Mouse (Mus musculus) embryonic facial prominence, embryonic 10.5 days (tissue): ENCODE measurements around the gene Plppr3. TPM values are rescaled to one million over a fixed set of nuclear protein-coding genes. Genes with fewer than 3 reads are reported as not detected.
"Not testable (repeated sequence)": the region's sequence is repeated elsewhere in the genome, so short reads cannot be mapped to it uniquely, and the experiment has no call there.

Experiments
- DNase-seq: peaks from one replicate; pipeline ENCODE4 v3.0.0-alpha.2; 2017; ENCODE audit warnings: low spot score
- H3K27ac ChIP-seq: fragments of 300-500 bp; sonication (generic); replicated peaks from 2 replicates; pipeline ENCODE4 v1.5.1; 2016; ENCODE audit warnings: mild to moderate bottlenecking
- H3K27me3 ChIP-seq: fragments of 300-500 bp; sonication (generic); replicated peaks from 2 replicates; pipeline ENCODE4 v1.6.1; 2016; ENCODE audit warnings: low read depth, mild to moderate bottlenecking; ENCODE audit not compliant: poor library complexity, severe bottlenecking
- H3K36me3 ChIP-seq: fragments of 300-500 bp; sonication (generic); replicated peaks from 2 replicates; pipeline ENCODE4 v1.6.1; 2016; ENCODE audit warnings: mild to moderate bottlenecking, moderate library complexity
- H3K4me1 ChIP-seq: fragments of 300-500 bp; sonication (generic); 2 replicates; pipeline ENCODE4 v1.6.1; 2016
- H3K4me3 ChIP-seq: fragments of 300-500 bp; sonication (generic); 2 replicates; pipeline ENCODE4 v1.5.1; 2016; ENCODE audit warnings: mild to moderate bottlenecking, moderate library complexity
- H3K9me3 ChIP-seq: fragments of 300-500 bp; sonication (generic); 2 replicates; pipeline ENCODE4 v1.6.1; 2016; ENCODE audit warnings: mild to moderate bottlenecking
- WGBS: fragments of 180-500 bp; shearing (Covaris S2); methylation state at CpG from one replicate; pipeline ENCODE4 v1.1.7; 2016; 5-methylcytosine and 5-hydroxymethylcytosine counted together
- polyA plus RNA-seq: library from polyadenylated mRNA; unstranded; fragments of >200 nt; fragmentation: Nextera tagmentation; extraction: Ambion mirVana; gene quantifications from 2 replicates; pipeline ENCODE4 v1.2.1, GENCODE M21; 2016

Gene Plppr3
- polyA plus RNA-seq, 1 experiment from 2014 or later: 139 TPM

GRCm38 (mm10) chr10:79892451-79893118, 18.2 kb upstream of the Plppr3 start:
- WGBS: 44% methylated on average over 22 of the region's 22 CpGs
- H3K27me3 ChIP-seq: peaks cover 36% of the 10 kb centered on the region
- peak; percentile 88 for DNase-seq
- H3K4me3 ChIP-seq, H3K27ac ChIP-seq, H3K9me3 ChIP-seq: not testable (repeated sequence)
- H3K4me1 ChIP-seq: peaks cover 14% of the 10 kb centered on the region
- peaks cover 36% of the 10 kb centered on the region for H3K36me3 ChIP-seq

- no peak within 1 kb of the TSS for H3K4me3 ChIP-seq
- peaks cover 35% of the 10 kb centered on the region for H3K27me3 ChIP-seq
- no peak for DNase-seq
- peaks cover 17% of the 10 kb centered on the region for H3K36me3 ChIP-seq
- peaks cover 5% of the 10 kb centered on the region; the same call in 1 of the 2 replicates for H3K4me1 ChIP-seq
- H3K27ac ChIP-seq: 0 out of 2 replicates have a peak within 1 kb of the TSS, but pooled peaks have one; percentile 1
- 48% methylated on average over 5 of the region's 5 CpGs for WGBS
- no peaks in the 10 kb centered on the region for H3K9me3 ChIP-seq
Measured at GRCm38 (mm10) chr10:79890670-79891069, 16.2 kb upstream of the Plppr3 start, which contains the start of gene Cfd. Cfd (plus strand) TSS chr10:79890853.

DNA sequence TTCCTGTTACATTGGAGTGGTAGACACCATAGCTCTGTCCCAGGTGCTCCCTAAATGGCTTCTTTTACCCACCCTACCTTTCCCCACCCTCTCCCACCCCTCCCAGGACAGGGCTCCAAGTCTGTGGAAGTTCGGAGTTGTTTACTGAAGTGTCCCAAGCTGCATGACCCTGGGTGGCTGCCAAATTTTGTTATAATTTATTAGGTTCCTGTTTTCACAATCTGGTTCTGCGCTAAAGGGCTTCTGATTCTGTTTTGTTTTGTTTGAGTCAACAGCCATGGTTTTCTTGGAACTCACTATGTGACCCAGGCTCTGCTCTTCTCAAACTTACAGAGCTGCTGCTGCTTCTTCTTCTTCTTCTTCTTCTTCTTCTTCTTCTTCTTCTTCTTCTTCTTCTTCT, 15.0 kb upstream of the Plppr3 start:
- H3K4me1 ChIP-seq: peaks cover 5% of the 10 kb centered on the region; the same call in 1 of the 2 replicates
- H3K27ac ChIP-seq: no peak overlapping the region
- peaks cover 4% of the 10 kb centered on the region for H3K36me3 ChIP-seq
- H3K9me3 ChIP-seq: no peaks in the 10 kb centered on the region
- DNase-seq: no peak
- 84% methylated on average over 2 of the region's 2 CpGs for WGBS
- no peak overlapping the region for H3K4me3 ChIP-seq
- H3K27me3 ChIP-seq: peaks cover 30% of the 10 kb centered on the region

GRCm38 (mm10) chr10:79886611-79887010, 12.2 kb upstream of the Plppr3 start:
- Histone ChIP-seq H3K4me3 (no peak overlapping the region), H3K9me3 (no peaks in the 10 kb centered on the region), H3K27me3 (peaks cover 52% of the 10 kb centered on the region), H3K27ac (no peak overlapping the region), H3K36me3 (no peaks in the 10 kb centered on the region), H3K4me1 (peaks cover 22% of the 10 kb centered on the region)
- 76% methylated on average over 8 of the region's 8 CpGs for WGBS
- DNase-seq: no peak

DNA sequence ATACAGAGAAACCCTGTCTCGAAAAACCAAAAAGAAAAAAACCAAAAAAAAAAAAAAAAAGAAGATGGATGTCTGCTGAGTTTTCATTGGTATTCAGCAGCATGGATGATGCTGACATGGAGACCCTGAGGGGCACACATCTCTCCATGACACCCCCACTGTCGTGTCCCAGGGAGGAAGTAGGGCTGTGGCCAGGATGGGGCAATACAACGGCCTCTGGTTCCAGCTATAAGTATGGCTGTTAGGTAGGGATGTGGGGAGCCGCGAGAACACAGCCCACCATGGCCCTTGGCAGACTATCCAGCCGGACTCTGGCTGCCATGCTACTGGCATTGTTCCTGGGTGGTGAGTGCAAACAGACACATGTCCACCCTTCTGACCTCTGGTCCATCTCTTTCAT, 11.6 kb upstream of the Plppr3 start, which contains the start of gene Elane:
Gene Elane, plus strand, starts transcription at position 194 of the 400 bp plus-strand sequence.
- H3K9me3 ChIP-seq: no peaks in the 10 kb centered on the region
- H3K36me3 ChIP-seq: no peaks in the 10 kb centered on the region
- DNase-seq: no peak
- WGBS: 88% methylated on average over 6 of the region's 6 CpGs
- H3K27me3 ChIP-seq: peaks cover 52% of the 10 kb centered on the region
- no peak within 1 kb of the TSS for H3K4me3 ChIP-seq
- H3K4me1 ChIP-seq: peaks cover 24% of the 10 kb centered on the region
- no peak within 1 kb of the TSS for H3K27ac ChIP-seq

GRCm38 (mm10) chr10:79884938-79885337, 10.5 kb upstream of the Plppr3 start:
- H3K27ac ChIP-seq, H3K9me3 ChIP-seq, H3K4me3 ChIP-seq, H3K36me3 ChIP-seq, DNase-seq: not testable (repeated sequence)
- Histone ChIP-seq H3K27me3 (peaks cover 58% of the 10 kb centered on the region), H3K4me1 (peaks cover 32% of the 10 kb centered on the region)
- WGBS: 77% methylated on average over 3 of the region's 3 CpGs

DNA sequence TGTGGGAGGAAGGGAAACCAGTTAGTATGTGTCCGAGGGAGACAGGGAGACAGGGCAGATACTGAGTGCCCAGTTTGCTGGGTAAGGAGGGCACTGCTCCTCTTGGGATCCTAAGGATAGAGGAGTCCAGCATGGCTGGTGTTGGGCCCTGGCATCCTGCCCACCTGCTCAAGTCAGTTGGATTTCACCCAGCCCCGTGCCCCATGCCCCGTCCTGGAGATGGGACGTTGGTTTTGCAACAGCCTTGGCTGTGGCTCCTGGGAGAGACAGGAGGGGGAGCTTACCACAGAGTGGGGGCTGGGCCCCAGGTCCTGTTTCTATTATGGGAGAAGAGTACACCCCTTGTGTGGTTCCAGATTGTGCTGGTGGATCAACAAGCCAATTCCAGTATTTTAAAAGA, 10.0 kb upstream of the Plppr3 start:
- no peaks in the 10 kb centered on the region for H3K9me3 ChIP-seq
- no peak overlapping the region for H3K4me3 ChIP-seq
- H3K4me1 ChIP-seq: peaks cover 37% of the 10 kb centered on the region
- H3K36me3 ChIP-seq: no peaks in the 10 kb centered on the region
- WGBS: 78% methylated on average over 4 of the region's 4 CpGs
- no peak for DNase-seq
- H3K27ac ChIP-seq: no peak overlapping the region
- peaks cover 62% of the 10 kb centered on the region for H3K27me3 ChIP-seq

DNA sequence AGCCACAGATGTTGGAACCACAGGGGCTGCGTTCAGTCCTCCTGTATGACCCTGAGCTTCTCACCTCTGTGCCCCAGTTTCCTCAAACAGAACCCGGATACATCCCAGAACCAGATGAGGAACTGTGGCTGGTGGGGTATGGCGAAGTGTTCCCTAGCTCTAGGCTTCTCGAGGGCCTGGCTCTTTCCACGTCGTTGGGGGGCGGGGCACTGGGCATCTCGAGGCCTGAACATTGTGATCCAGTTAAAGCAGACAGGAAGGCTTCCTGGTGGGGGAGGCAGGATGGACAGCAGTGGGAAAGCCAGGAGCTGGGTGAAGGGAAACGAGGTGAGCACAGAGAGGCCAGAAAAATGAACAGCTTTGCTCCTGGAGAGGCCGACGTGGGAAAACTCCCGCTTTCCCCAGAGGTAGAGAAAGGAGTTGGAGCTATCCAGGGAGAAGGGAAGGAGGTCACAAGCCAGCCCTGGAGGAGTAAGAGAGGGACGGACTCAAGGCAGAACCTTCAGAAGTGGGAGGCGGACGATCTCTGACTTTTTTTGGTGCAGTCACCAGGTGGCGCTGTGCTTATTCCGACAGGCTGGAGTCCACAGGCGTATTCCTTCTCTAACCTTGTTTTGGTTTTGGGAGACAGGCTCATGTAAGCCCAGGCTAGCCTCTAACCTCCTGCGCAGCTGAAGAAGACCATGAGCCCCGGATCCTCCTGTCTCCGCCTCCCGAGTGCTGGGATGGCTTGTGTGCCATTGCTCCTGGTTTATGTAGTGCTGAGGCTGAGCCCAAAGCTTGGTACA, 9.1 kb upstream of the Plppr3 start:
- peak; percentile 82 for DNase-seq
- Histone ChIP-seq H3K27ac (no peak overlapping the region), H3K9me3 (no peaks in the 10 kb centered on the region), H3K27me3 (peaks cover 63% of the 10 kb centered on the region), H3K4me1 (peaks cover 40% of the 10 kb centered on the region), H3K36me3 (no peaks in the 10 kb centered on the region), H3K4me3 (peak overlapping the region; percentile 16; the same call in 1 of the 2 replicates)
- 15% methylated on average over 22 of the region's 22 CpGs for WGBS

GRCm38 (mm10) chr10:79881981-79882380, 7.5 kb upstream of the Plppr3 start:
- peak; percentile 39 for DNase-seq
- H3K27ac ChIP-seq: no peak overlapping the region
- peaks cover 51% of the 10 kb centered on the region for H3K4me1 ChIP-seq
- no peaks in the 10 kb centered on the region for H3K36me3 ChIP-seq
- H3K9me3 ChIP-seq: no peaks in the 10 kb centered on the region
- H3K4me3 ChIP-seq: peak overlapping the region; percentile 47
- 5% methylated on average over 22 of the region's 22 CpGs for WGBS
- H3K27me3 ChIP-seq: peaks cover 57% of the 10 kb centered on the region

DNA sequence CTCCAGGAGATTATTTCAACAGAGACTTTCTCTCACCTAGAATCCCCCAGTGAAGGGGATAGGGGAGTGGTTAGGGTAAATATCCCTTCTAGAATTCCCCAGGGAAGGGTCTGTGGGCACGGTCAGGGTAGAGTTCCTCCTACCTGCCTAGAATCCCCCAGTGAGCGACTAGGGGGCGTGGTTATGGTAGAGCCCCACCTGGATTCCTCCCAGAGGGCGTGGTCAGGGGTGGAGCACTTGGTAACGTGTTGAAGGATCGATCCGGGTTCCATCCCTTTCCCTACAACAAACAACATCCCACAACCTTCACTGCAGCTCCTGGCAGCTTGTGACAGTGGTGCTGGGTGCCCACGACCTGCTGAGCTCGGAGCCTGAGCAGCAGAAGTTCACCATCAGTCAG, 6.3 kb upstream of the Plppr3 start:
- H3K4me1 ChIP-seq: peaks cover 53% of the 10 kb centered on the region
- no peak overlapping the region for H3K27ac ChIP-seq
- no peaks in the 10 kb centered on the region for H3K36me3 ChIP-seq
- WGBS: 13% methylated on average over 9 of the region's 9 CpGs
- H3K27me3 ChIP-seq: peaks cover 57% of the 10 kb centered on the region
- DNase-seq: no peak
- no peaks in the 10 kb centered on the region for H3K9me3 ChIP-seq
- 0 out of 2 replicates have a peak overlapping the region, but pooled peaks have one; percentile 5 for H3K4me3 ChIP-seq

DNA sequence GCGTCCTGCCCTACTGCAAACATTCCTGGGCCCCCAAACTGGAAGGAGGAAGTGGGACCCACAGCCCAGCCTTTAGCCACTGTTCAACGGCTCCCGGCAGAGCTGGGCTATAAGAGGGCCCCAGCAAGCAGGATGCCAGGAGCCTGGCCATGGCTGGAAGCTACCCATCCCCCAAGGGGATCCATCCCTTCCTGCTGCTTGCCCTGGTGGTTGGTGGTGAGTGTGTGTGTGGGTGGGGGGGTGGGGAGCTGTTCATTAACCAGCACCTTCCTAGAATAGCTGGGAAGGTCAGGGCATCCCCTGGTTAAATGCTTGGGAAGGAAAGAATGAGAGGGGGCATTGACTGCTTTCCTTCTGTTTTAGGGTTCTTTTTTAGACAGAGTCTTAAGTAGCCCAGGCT, 5.1 kb upstream of the Plppr3 start:
- peaks cover 62% of the 10 kb centered on the region for H3K4me1 ChIP-seq
- H3K9me3 ChIP-seq: no peaks in the 10 kb centered on the region
- DNase-seq: no peak
- no peak overlapping the region for H3K4me3 ChIP-seq
- H3K27ac ChIP-seq: no peak overlapping the region
- H3K36me3 ChIP-seq: no peaks in the 10 kb centered on the region
- WGBS: 51% methylated on average over 3 of the region's 3 CpGs
- H3K27me3 ChIP-seq: peaks cover 57% of the 10 kb centered on the region

GRCm38 (mm10) chr10:79877757-79878156, 3.3 kb upstream of the Plppr3 start:
- H3K4me1 ChIP-seq: peaks cover 69% of the 10 kb centered on the region
- DNase-seq: no peak
- peaks cover 39% of the 10 kb centered on the region for H3K27me3 ChIP-seq
- 55% methylated on average over 12 of the region's 12 CpGs for WGBS
- H3K36me3 ChIP-seq: peaks cover 2% of the 10 kb centered on the region; the same call in 1 of the 2 replicates
- no peak overlapping the region for H3K27ac ChIP-seq
- no peak overlapping the region for H3K4me3 ChIP-seq
- H3K9me3 ChIP-seq: no peaks in the 10 kb centered on the region

GRCm38 (mm10) chr10:79877174-79877573, 2.7 kb upstream of the Plppr3 start:
- H3K36me3 ChIP-seq: peaks cover 8% of the 10 kb centered on the region
- no peaks in the 10 kb centered on the region for H3K9me3 ChIP-seq
- no peak for DNase-seq
- 45% methylated on average over 1 of the region's 1 CpGs for WGBS
- H3K27me3 ChIP-seq: peaks cover 33% of the 10 kb centered on the region
- H3K4me1 ChIP-seq: peaks cover 69% of the 10 kb centered on the region
- no peak overlapping the region for H3K4me3 ChIP-seq
- H3K27ac ChIP-seq: no peak overlapping the region
